Mouse (Mus musculus): ENCODE data around the gene Gm26602.
"Not testable (repeated sequence)": the region's sequence is repeated elsewhere in the genome, so short reads cannot be mapped to it uniquely, and the experiment has no call there.

Gm26602 gene

GRCm38 (mm10) chr10:79884938-79885337 lies 25.7 kb upstream of the Gm26602 start:
- not testable (repeated sequence) for DNase-seq (ENCODE audit: low spot score)

GRCm38 (mm10) chr10:79886054-79886453 lies 24.6 kb upstream of the Gm26602 start, which contains the start of gene Elane:
Gene Elane, plus strand, starts transcription at chr10:79886247.
- no peak for DNase-seq (ENCODE audit: low spot score)

- no peak for DNase-seq (ENCODE audit: low spot score)
Observed at GRCm38 (mm10) chr10:79886611-79887010, 24.0 kb upstream of the Gm26602 start.

- no peak for DNase-seq (ENCODE audit: low spot score)
Observed at GRCm38 (mm10) chr10:79889386-79889785, 21.3 kb upstream of the Gm26602 start.

- DNase-seq (ENCODE audit: low spot score) = no peak
Observed at GRCm38 (mm10) chr10:79890670-79891069, 20.0 kb upstream of the Gm26602 start, which contains the start of gene Cfd. Gene Cfd, plus strand, starts transcription at chr10:79890853.

GRCm38 (mm10) chr10:79892451-79893118 lies 18.1 kb upstream of the Gm26602 start:
- DNase-seq (ENCODE audit: low spot score) = peak; percentile 76

GRCm38 (mm10) chr10:79896306-79896705 lies 14.3 kb upstream of the Gm26602 start:
- DNase-seq (ENCODE audit: low spot score) = no peak

- DNase-seq (ENCODE audit: low spot score) = no peak
Observed at GRCm38 (mm10) chr10:79896814-79897213, 13.8 kb upstream of the Gm26602 start.

GRCm38 (mm10) chr10:79897316-79898245 lies 13.1 kb upstream of the Gm26602 start:
- no peak for DNase-seq (ENCODE audit: low spot score)

GRCm38 (mm10) chr10:79900951-79901410 lies 9.7 kb upstream of the Gm26602 start:
- DNase-seq (ENCODE audit: low spot score) = no peak

GRCm38 (mm10) chr10:79906712-79907111 lies 3.9 kb upstream of the Gm26602 start:
- DNase-seq (ENCODE audit: low spot score) = no peak

- no peak for DNase-seq (ENCODE audit: low spot score)
Observed at GRCm38 (mm10) chr10:79907415-79907814, 3.2 kb upstream of the Gm26602 start.

GRCm38 (mm10) chr10:79908167-79909091 lies 2.2 kb upstream of the Gm26602 start, which contains the start of gene Med16:
Gene Med16, minus strand, starts transcription at chr10:79908923.
- peak; percentile 97 for DNase-seq (ENCODE audit: low spot score)

- DNase-seq (ENCODE audit: low spot score) = no peak
Observed at GRCm38 (mm10) chr10:79909092-79909922, 1.3 kb upstream of the Gm26602 start.

- no peak for DNase-seq (ENCODE audit: low spot score)
Observed at GRCm38 (mm10) chr10:79912412-79912811, 1.8 kb downstream of the Gm26602 start.

GRCm38 (mm10) chr10:79914131-79914947 lies 3.7 kb downstream of the Gm26602 start:
- DNase-seq (ENCODE audit: low spot score) = no peak

GRCm38 (mm10) chr10:79914948-79915596 lies 4.4 kb downstream of the Gm26602 start:
- peak; percentile 53 for DNase-seq (ENCODE audit: low spot score)

GRCm38 (mm10) chr10:79916081-79916480 lies 5.4 kb downstream of the Gm26602 start:
- no peak for DNase-seq (ENCODE audit: low spot score)

- DNase-seq (ENCODE audit: low spot score) = peak; percentile 91
Observed at GRCm38 (mm10) chr10:79916808-79917531, 6.3 kb downstream of the Gm26602 start, which contains the start of gene Kiss1r. Gene Kiss1r, plus strand, starts transcription at chr10:79916971.
